Mouse (Mus musculus) embryonic facial prominence, embryonic 15.5 days (tissue): ENCODE results near the gene Ap3d1. TPM values are rescaled to one million over a fixed set of nuclear protein-coding genes. Genes with fewer than 3 reads are reported as not detected.

Experiments
- ATAC-seq: fragments of 200-750 bp; cut with Nextera tagmentation; 2 replicates; pipeline ENCODE4 v1.8.0; 2017; ENCODE audit warnings: low read depth, moderate TSS enrichment; ENCODE audit not compliant: insufficient number of reproducible peaks, low FRiP score, low TSS enrichment
- H3K27ac ChIP-seq: fragments of 300-500 bp; sonication (generic); replicated peaks from 2 replicates; pipeline ENCODE4 v1.5.1; 2015; ENCODE audit warnings: mild to moderate bottlenecking, inconsistent platforms
- H3K27me3 ChIP-seq: fragments of 300-500 bp; sonication (generic); 2 replicates; pipeline ENCODE4 v1.6.1; 2015; ENCODE audit warnings: inconsistent platforms
- H3K36me3 ChIP-seq: fragments of 300-500 bp; sonication (generic); 2 replicates; pipeline ENCODE4 v1.6.1; 2015; ENCODE audit warnings: mild to moderate bottlenecking, inconsistent platforms
- H3K4me1 ChIP-seq: fragments of 300-500 bp; sonication (generic); 2 replicates; pipeline ENCODE4 v1.6.1; 2015; ENCODE audit warnings: inconsistent platforms
- H3K4me2 ChIP-seq: fragments of 300-500 bp; sonication (generic); replicated peaks from 2 replicates; pipeline ENCODE4 v1.6.1; 2015; ENCODE audit warnings: mild to moderate bottlenecking, inconsistent platforms
- H3K4me3 ChIP-seq: fragments of 300-500 bp; sonication (generic); replicated peaks from 2 replicates; pipeline ENCODE4 v1.5.1; 2015; ENCODE audit warnings: mild to moderate bottlenecking, inconsistent platforms
- H3K9ac ChIP-seq: fragments of 300-500 bp; sonication (generic); 2 replicates; pipeline ENCODE4 v1.6.1; 2015; ENCODE audit warnings: inconsistent platforms
- H3K9me3 ChIP-seq: fragments of 300-500 bp; sonication (generic); replicated peaks from 2 replicates; pipeline ENCODE4 v1.6.1; 2016; ENCODE audit warnings: inconsistent platforms
- WGBS: fragments of 180-500 bp; shearing (Covaris S2); methylation state at CpG from one replicate; pipeline ENCODE4 v1.1.7; 2015; 5-methylcytosine and 5-hydroxymethylcytosine counted together
- polyA plus RNA-seq: library from polyadenylated mRNA; unstranded; fragments of >200 nt; fragmentation: Nextera tagmentation; extraction: Ambion mirVana; gene quantifications from 2 replicates; pipeline ENCODE4 v1.2.1, GENCODE M21; 2015

Ap3d1 gene
- polyA plus RNA-seq, 1 experiment from 2014 or later = 75.2 TPM

GRCm38 (mm10) chr10:80756967-80757366, 14.9 kb upstream of the Ap3d1 start:
- Histone ChIP-seq H3K27me3 (no peaks in the 10 kb centered on the region), H3K4me1 (peaks cover 54% of the 10 kb centered on the region), H3K4me3 (peak overlapping the region; percentile 85), H3K27ac (0 out of 2 replicates have a peak overlapping the region, but pooled peaks have one; percentile 4), H3K36me3 (no peaks in the 10 kb centered on the region), H3K4me2 (peak overlapping the region; percentile 80), H3K9me3 (no peaks in the 10 kb centered on the region), H3K9ac (0 out of 2 replicates have a peak overlapping the region, but pooled peaks have one; percentile 6)
- 67% methylated on average over 4 of the region's 4 CpGs for WGBS
- no peak for ATAC-seq

- Histone ChIP-seq H3K4me1 (peaks cover 58% of the 10 kb centered on the region), H3K27me3 (no peaks in the 10 kb centered on the region), H3K9me3 (no peaks in the 10 kb centered on the region), H3K36me3 (no peaks in the 10 kb centered on the region), H3K4me2 (peak overlapping the region; percentile 80), H3K9ac (peak overlapping the region; percentile 86; the same call in 1 of the 2 replicates), H3K4me3 (peak overlapping the region; percentile 85), H3K27ac (no peak overlapping the region)
- WGBS = 46% methylated on average over 2 of the region's 2 CpGs
- no peak for ATAC-seq
Observed at GRCm38 (mm10) chr10:80756509-80756908, 14.4 kb upstream of the Ap3d1 start.

- H3K4me1 ChIP-seq = peaks cover 59% of the 10 kb centered on the region
- ATAC-seq = no peak
- H3K9me3 ChIP-seq = no peaks in the 10 kb centered on the region
- peak overlapping the region; percentile 85 for H3K4me3 ChIP-seq
- no peaks in the 10 kb centered on the region for H3K36me3 ChIP-seq
- no peak overlapping the region for H3K27ac ChIP-seq
- H3K4me2 ChIP-seq = peak overlapping the region; percentile 80
- H3K9ac ChIP-seq = peak overlapping the region; percentile 86
- no peaks in the 10 kb centered on the region for H3K27me3 ChIP-seq
- 33% methylated on average over 3 of the region's 3 CpGs for WGBS
Observed at GRCm38 (mm10) chr10:80756099-80756498, 14.0 kb upstream of the Ap3d1 start.

GRCm38 (mm10) chr10:80755291-80756015, 13.4 kb upstream of the Ap3d1 start:
- peak overlapping the region; percentile 85 for H3K4me3 ChIP-seq
- no peak for ATAC-seq
- peak overlapping the region; percentile 86 for H3K9ac ChIP-seq
- peaks cover 57% of the 10 kb centered on the region for H3K4me1 ChIP-seq
- no peaks in the 10 kb centered on the region for H3K27me3 ChIP-seq
- H3K9me3 ChIP-seq = no peaks in the 10 kb centered on the region
- no peaks in the 10 kb centered on the region for H3K36me3 ChIP-seq
- WGBS = under 1% methylated on average over 72 of the region's 75 CpGs
- peak overlapping the region; percentile 80 for H3K4me2 ChIP-seq
- peak overlapping the region; percentile 82 for H3K27ac ChIP-seq

GRCm38 (mm10) chr10:80754594-80755290, 12.7 kb upstream of the Ap3d1 start, which contains the start of gene Dot1l:
Gene Dot1l, plus strand, starts transcription at chr10:80755206.
- Histone ChIP-seq H3K27me3 (no peaks in the 10 kb centered on the region), H3K4me3 (peak within 1 kb of the TSS; percentile 85), H3K36me3 (no peaks in the 10 kb centered on the region), H3K9me3 (no peaks in the 10 kb centered on the region), H3K4me1 (peaks cover 57% of the 10 kb centered on the region), H3K4me2 (peak within 1 kb of the TSS; percentile 80), H3K9ac (peak within 1 kb of the TSS; percentile 86), H3K27ac (peak within 1 kb of the TSS; percentile 82)
- 2% methylated on average over 40 of the region's 57 CpGs for WGBS
- ATAC-seq = peak; percentile 93

- peak; percentile 47 for ATAC-seq
Observed at GRCm38 (mm10) chr10:80752079-80752625, 10.1 kb upstream of the Ap3d1 start.

GRCm38 (mm10) chr10:80751188-80751832, 9.2 kb upstream of the Ap3d1 start:
- H3K4me1 ChIP-seq = peaks cover 34% of the 10 kb centered on the region
- no peaks in the 10 kb centered on the region for H3K27me3 ChIP-seq
- H3K36me3 ChIP-seq = no peaks in the 10 kb centered on the region
- H3K27ac ChIP-seq = peak overlapping the region; percentile 79
- H3K4me2 ChIP-seq = peak overlapping the region; percentile 42
- ATAC-seq = peak; percentile 25; the same call in 1 of the 2 replicates
- peak overlapping the region; percentile 24 for H3K4me3 ChIP-seq
- WGBS = 9% methylated on average over 16 of the region's 16 CpGs
- no peaks in the 10 kb centered on the region for H3K9me3 ChIP-seq
- no peak overlapping the region for H3K9ac ChIP-seq

More at GRCm38 (mm10) chr10:80752079-80752625, 10.1 kb upstream of the Ap3d1 start:
- H3K4me1 ChIP-seq = peaks cover 42% of the 10 kb centered on the region
- 4% methylated on average over 6 of the region's 6 CpGs for WGBS
- H3K36me3 ChIP-seq = no peaks in the 10 kb centered on the region
- no peaks in the 10 kb centered on the region for H3K27me3 ChIP-seq
- peak overlapping the region; percentile 24 for H3K4me3 ChIP-seq
- peak overlapping the region; percentile 79 for H3K27ac ChIP-seq
- no peak overlapping the region for H3K9ac ChIP-seq
- H3K4me2 ChIP-seq = peak overlapping the region; percentile 42
- H3K9me3 ChIP-seq = no peaks in the 10 kb centered on the region

GRCm38 (mm10) chr10:80748609-80749008, 6.5 kb upstream of the Ap3d1 start:
- Histone ChIP-seq H3K36me3 (no peaks in the 10 kb centered on the region), H3K27ac (no peak overlapping the region), H3K27me3 (no peaks in the 10 kb centered on the region), H3K4me3 (no peak overlapping the region), H3K4me1 (peaks cover 28% of the 10 kb centered on the region), H3K4me2 (no peak overlapping the region), H3K9me3 (no peaks in the 10 kb centered on the region), H3K9ac (no peak overlapping the region)
- ATAC-seq = no peak
- WGBS = 5% methylated on average over 6 of the region's 6 CpGs

- no peak for ATAC-seq
- 13% methylated on average over 3 of the region's 3 CpGs for WGBS
Observed at GRCm38 (mm10) chr10:80747410-80747809, 5.3 kb upstream of the Ap3d1 start.

GRCm38 (mm10) chr10:80744262-80744661, 2.2 kb upstream of the Ap3d1 start:
- WGBS = 41% methylated on average over 5 of the region's 5 CpGs
- no peak for ATAC-seq
- H3K4me2 ChIP-seq = no peak overlapping the region

More at GRCm38 (mm10) chr10:80747410-80747809, 5.3 kb upstream of the Ap3d1 start:
- Histone ChIP-seq H3K4me2 (no peak overlapping the region), H3K36me3 (no peaks in the 10 kb centered on the region), H3K9ac (no peak overlapping the region), H3K27ac (no peak overlapping the region), H3K4me3 (no peak overlapping the region), H3K27me3 (no peaks in the 10 kb centered on the region), H3K4me1 (peaks cover 29% of the 10 kb centered on the region), H3K9me3 (no peaks in the 10 kb centered on the region)

More at GRCm38 (mm10) chr10:80744262-80744661, 2.2 kb upstream of the Ap3d1 start:
- no peak overlapping the region for H3K27ac ChIP-seq
- H3K9ac ChIP-seq = no peak overlapping the region
- no peaks in the 10 kb centered on the region for H3K9me3 ChIP-seq
- no peaks in the 10 kb centered on the region for H3K27me3 ChIP-seq
- H3K36me3 ChIP-seq = no peaks in the 10 kb centered on the region
- H3K4me3 ChIP-seq = no peak overlapping the region
- peaks cover 34% of the 10 kb centered on the region for H3K4me1 ChIP-seq
